Mouse (Mus musculus) gonadal fat pad, adult 2 months (tissue): ENCODE data around the gene Comt. TPM values are rescaled to one million over a fixed set of nuclear protein-coding genes. Genes with fewer than 3 reads are reported as not detected.

Experiments used
- DNase-seq: peaks from one replicate; pipeline ENCODE4 v3.0.0-alpha.2; 2012; ENCODE audit warnings: low read depth
- polyA plus RNA-seq: library from polyadenylated mRNA; depleted of rRNA; stranded (reverse); fragments of >200 nt; gene quantifications from 2 replicates; pipeline ENCODE4 v1.2.3, GENCODE M21; 2012

Comt gene
- polyA plus RNA-seq, 1 experiment, result 687 TPM

- DNase-seq, result no peak
Observed at GRCm38 (mm10) chr16:18433341-18433920, 6.8 kb upstream of the Comt start.

GRCm38 (mm10) chr16:18430641-18431212 is 4.1 kb upstream of the Comt start:
- DNase-seq, result no peak

GRCm38 (mm10) chr16:18429641-18430040 is 3.0 kb upstream of the Comt start:
- DNase-seq, result no peak

GRCm38 (mm10) chr16:18428516-18429042 is 1.9 kb upstream of the Comt start:
- no peak for DNase-seq

- DNase-seq, result no peak
Observed at GRCm38 (mm10) chr16:18428011-18428515, 1.4 kb upstream of the Comt start.

- no peak for DNase-seq
Observed at GRCm38 (mm10) chr16:18426215-18426791, 349 bp downstream of the Comt start, which contains the start of gene Txnrd2. Txnrd2 (plus strand) TSS chr16:18426384.

GRCm38 (mm10) chr16:18425475-18426214 is 1.0 kb downstream of the Comt start:
- no peak for DNase-seq

- no peak for DNase-seq
Observed at GRCm38 (mm10) chr16:18424364-18425045, 2.1 kb downstream of the Comt start.

GRCm38 (mm10) chr16:18423915-18424265 is 2.8 kb downstream of the Comt start:
- DNase-seq, result no peak

- DNase-seq, result no peak
Observed at GRCm38 (mm10) chr16:18423203-18423914, 3.3 kb downstream of the Comt start.

- no peak for DNase-seq
Observed at GRCm38 (mm10) chr16:18420571-18420970, 6.1 kb downstream of the Comt start.

- DNase-seq, result no peak
Observed at GRCm38 (mm10) chr16:18419603-18420026, 7.0 kb downstream of the Comt start.

- no peak for DNase-seq
Observed at GRCm38 (mm10) chr16:18418756-18419602, 7.7 kb downstream of the Comt start.

GRCm38 (mm10) chr16:18417491-18417890 is 9.2 kb downstream of the Comt start:
- no peak for DNase-seq

GRCm38 (mm10) chr16:18416837-18417236 is 9.8 kb downstream of the Comt start:
- DNase-seq, result no peak

GRCm38 (mm10) chr16:18416094-18416761 is 10.4 kb downstream of the Comt start:
- no peak for DNase-seq

- no peak for DNase-seq
Observed at GRCm38 (mm10) chr16:18413032-18413816, 13.4 kb downstream of the Comt start.

- no peak for DNase-seq
Observed at GRCm38 (mm10) chr16:18411802-18412476, 14.7 kb downstream of the Comt start.
